Mouse (Mus musculus) cerebellum, postnatal 4 days (tissue): ENCODE data around the gene Chaf1a.

Source experiments
- DNase-seq, 2 experiments: peaks; one replicate each; pipeline ENCODE4 v3.0.0; 2022; ENCODE audit warnings: low spot score in 2 of 2, mixed read lengths in 1 of 2

The Chaf1a gene

DNA sequence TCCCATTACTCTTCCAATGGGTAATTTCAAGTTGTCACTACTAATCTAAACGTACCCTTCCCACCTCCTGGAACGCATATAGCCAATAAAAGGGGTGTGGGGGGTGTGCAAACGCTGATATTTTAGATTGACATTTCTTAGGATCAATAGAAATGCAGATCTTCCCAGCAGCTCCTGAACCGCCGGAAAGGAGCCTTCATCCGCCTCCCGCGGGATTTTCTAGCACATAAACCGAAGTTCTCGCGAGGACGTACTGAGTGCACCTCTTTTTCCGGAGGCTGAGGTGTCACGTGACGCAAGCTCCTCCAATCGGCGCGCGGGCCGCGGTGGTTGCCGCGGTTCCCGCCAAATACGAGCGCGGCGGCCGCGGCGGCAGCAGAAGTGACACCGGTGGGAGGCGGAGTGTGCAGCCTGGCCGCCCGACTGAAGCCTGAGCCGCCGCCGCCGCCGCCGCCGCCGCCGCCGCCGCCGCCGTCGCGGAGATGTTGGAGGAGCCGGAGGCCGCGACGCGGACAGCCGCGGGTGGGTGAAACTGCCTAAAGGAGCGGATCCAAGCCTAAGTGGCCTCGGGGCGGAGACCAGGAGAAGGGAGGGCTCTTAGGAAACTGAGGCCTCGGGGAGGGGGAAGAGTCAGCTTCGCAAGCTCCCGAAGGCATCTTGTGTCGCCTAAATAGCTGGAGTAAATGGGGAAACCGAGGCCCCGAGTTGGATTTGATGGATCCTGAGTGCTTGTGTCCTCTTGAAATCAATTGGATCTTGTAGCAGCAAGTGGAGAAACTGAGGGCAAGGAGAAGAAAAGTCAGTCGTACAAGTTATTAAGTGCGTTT lies at the start of gene Chaf1a:
TSS of gene Chaf1a (plus strand) at position 410 of the 827 bp plus-strand sequence.
- peak; percentile 95 to 97 for DNase-seq

DNA sequence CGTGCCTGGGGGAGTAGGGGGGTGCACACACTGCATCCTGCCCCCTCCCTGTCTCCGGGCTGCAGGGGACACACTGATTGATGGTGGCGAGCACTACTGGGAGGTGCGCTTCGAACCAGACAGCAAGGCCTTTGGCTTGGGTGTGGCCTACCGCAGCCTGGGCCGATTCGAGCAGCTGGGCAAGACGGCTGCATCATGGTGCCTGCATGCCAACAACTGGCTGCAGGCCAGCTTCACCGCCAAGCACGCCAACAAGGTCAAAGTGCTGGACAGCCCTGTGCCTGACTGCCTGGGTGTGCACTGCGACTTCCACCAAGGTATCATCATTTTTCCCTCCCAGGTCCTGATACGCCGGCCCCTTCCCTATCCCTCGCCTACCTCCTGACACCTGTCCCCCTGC lies 44.2 kb upstream of the Chaf1a start:
- no peak for DNase-seq

DNA sequence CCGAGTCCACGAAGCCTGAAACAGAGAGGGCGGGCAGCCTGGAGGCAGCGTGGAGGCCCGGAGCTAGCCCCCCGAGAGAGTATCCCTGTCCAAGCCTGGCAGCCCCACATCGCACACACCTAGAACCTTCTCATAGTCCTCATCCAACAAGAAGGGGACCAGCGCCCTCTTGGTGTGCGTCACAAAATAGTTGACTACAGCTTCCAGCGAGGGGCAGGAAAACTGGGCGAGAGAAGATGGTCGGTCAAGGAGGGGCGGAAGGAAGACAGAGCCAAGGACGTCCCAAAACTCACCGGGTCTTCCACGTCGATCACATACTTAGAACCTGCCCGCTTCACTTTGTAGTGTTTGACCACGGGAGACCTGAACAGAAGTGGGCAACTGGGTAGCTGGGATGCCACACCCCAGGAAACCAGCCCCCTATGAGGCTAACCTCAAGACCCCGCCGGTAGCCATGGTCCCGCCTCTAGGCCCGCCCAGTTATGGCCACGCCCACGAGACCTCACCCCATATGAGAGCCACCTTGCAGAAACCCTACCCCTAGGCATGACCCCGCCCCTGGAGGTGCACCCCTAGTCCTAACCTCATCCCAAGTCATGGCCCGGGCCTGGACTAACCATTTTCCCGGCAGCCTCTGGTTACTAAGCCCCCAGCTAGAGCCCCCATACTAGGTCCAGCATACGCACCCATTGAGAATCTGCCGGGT lies 40.3 kb upstream of the Chaf1a start:
- no peak for DNase-seq

DNA sequence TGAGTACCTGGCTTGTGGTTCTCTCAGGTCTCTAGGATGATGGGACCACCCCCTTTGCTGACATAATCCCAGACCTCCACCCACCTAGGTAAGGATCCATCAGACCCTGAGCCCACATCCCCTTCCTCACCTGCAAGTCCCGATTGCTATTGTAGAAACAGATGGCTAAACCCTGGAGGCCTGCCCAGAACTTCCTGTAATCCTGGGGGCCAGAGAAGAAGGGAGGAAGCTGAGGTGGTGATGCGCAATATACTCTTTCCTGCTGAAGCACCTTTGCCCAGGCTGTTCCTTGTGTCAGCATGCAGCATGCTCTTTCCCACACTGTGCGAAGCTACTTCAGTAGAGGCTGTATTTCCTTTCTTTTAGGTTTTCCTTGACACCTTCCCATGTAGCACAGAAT lies 37.2 kb upstream of the Chaf1a start:
- no peak for DNase-seq

DNA sequence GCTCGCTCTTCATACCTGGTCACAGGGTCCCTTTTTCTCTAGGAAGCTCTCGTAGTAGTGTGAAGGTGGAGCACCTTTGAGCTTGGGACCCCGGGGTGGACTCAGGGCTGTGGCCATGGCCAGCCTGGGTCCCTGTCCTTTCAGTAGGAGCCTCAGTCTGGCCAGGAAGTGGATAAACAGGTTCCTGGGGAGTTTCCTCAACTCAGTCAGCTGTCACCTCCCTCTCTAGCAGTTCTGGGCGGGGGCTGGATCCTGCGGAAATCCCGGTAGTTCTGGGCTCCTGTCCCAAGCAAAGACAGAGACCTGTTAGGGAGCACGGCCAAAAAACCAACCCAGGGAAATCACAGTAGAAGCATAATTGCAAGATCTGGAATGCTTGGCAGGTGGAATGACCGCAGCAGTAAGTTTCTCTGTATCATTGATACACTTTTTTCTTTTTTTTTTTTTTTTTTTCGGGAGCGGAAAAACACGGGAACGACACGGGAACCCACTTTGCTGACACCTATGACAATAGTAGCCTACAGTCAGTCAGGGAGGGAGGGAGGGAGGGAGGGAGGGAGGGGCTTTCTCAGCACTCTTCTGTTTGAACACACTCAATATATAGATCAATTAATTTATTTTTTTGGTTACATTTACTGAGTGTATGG lies 34.7 kb upstream of the Chaf1a start, which contains the start of the genes Stap2 and Mpnd:
TSS of gene Stap2 (minus strand) at position 170 of the 647 bp plus-strand sequence.
TSS of gene Mpnd (plus strand) at position 297 of the 647 bp plus-strand sequence.
- DNase-seq = no peak

DNA sequence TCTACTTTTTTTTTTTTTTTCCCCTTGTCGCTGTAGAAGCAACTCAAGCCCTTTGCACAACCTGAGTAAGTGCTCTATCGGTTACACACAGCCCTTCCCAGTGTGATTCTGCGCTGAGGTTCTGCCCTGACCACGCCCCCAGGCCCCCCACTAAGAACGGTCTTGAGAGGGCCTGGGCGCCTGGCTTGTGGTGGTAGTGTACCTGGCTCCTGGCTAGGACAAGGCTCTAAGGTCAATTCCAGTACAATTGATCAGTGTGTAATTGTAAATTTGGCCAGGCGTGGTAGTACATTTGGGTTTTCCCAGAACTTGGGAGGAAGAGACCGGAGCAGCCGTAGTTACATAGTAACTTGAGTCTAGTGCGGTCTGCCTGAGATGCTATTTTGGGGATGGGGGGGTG lies 33.3 kb upstream of the Chaf1a start:
- no peak for DNase-seq

DNA sequence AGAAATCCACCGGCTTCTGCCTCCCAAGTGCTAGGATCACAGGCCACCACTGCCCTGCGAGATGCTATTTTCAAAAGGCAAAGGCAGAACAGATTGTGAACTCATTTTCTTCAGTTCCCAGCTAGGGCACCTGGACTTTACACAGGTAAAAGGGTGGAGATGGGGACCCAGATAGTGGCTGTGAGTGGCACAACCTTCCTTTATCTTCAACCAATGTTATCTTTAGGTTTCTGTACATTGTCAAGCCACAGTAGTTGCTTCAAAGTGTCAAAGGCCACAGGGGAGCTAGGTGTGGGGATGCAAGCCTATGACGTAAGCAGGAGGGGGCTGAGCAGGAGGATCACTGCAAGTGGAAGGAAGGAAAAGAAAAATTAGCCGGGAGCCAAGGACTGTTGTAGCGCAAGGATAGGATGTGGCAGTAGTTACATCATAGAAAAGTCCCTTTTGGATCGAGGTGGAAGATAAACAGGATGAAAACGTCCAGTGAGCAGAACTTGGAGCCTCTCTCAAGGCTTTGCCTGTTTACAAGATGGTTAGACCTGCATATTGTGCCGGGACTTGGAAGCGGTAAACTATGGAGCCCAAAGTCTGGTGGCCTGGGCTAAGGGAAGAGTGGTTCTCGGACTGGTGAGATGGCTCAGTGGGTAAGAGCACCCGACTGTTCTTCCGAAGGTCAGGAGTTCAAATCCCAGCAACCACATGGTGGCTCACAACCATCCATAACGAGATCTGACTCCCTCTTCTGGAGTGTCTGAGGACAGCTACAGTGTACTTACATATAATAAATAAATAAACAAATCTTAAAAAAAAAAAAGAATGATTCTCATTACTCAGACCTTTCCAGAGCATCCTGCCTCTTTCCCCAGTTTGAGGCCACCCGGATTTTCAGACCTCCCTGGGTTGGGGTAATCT lies 32.5 kb upstream of the Chaf1a start:
- peak in 1 of 2 experiments; percentile 19 for DNase-seq

DNA sequence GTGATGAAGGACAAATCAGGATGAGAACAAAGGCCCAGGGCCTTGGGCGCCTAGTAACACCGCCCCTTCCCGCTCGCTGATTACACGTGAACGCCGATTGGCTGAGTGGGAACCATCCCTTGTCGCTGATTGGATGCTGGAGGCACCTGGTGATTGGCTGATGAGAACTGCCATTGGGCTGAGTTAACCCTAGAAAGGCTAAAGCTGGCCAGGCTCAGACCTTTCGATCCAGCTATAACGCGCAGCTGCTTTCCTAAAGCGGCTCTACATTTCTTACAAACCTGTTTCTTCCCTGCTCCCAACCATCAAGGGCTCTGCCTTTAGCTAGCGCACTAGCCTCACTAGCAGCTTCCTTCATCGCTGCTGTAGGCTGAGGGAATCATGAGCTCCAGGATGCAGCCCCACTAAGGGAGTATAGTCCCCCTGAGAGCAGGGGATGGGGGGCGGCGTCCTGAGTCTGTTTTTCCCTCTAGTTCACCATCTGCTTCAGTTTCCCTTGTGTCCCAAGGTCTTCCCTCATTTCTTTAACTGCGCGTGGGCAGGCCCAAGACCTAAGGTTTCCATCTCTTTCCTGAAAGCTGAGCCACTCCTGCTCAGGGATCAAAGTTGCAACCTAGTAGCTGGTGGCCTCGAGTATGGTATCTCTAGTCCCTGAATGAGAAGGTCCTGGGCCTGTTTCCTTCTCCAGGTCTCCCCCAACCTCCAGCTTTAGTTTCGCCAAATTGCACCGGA lies 31.7 kb upstream of the Chaf1a start:
- DNase-seq = peak; percentile 72 to 89

DNA sequence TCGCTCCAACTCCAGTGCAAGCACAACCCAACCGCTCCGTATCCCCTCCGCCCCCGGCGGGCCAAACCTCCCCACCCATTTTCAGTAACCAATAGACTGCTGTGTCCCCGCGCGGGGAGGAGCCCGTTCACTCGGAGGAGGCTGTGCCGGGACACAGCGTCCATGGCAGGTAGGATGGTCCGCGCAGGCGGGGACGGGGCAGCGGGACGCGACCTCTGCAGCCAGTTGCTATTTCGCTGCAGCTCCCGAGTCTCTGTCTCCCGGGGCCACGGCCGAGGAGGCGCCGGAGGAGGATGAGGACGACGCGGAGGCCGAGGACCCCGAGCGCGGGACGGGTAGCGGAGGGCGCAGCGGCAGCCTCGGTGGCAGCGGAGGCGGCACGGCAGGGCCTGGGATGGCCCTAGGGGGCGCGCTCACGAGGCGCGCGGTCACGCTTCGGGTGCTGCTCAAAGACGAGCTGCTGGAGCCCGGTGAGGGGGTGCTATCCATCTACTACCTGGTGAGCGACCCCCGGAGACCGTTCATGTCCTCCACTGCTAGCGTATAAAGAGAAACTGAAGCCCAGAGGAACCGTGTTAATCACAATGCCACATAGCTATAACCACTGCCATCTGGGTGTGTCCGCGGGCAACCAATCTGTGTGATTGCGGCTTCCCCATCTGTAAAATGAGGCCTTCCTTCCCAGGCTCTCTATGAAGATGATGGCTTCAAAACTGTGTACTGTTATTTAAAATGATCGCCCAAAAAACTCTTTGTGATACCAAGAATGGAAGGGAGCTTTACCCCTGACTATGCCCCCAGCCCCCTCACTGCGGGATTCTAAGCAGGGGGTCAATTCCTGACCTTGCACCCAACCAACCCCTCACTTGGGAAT lies 30.9 kb upstream of the Chaf1a start:
- DNase-seq = peak; percentile 85 to 87

DNA sequence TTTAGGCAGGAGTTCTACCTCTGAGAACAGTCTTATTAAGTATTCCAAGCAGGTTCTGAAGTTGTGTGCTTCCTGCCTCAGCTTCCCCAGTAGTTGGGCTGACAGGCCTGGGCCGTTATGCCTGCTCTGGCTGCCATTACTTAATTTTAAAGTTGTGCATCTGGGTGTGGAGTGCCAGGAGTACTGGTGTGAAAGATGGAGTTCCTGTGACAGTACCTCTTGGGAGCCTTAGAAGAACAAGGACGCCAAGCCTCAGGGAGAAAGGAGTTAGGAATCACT lies 30.3 kb upstream of the Chaf1a start:
- DNase-seq = no peak

DNA sequence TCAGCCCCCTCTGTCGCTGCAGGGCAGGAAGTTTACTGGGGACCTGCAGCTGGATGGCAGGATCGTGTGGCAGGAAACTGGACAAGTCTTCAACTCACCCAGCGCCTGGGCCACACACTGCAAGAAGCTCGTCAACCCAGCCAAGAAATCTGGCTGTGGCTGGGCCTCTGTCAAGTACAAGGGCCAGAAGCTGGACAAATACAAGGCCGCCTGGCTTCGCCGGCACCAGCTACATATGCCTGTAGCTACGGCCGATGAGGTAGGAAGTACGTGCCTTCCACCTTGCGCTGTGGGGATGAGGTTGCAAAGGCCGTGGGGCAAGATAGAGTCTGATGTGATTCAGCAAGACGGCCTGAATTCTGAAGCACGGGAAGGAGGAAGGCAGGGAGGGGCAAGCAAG lies 30.0 kb upstream of the Chaf1a start:
- no peak for DNase-seq

DNA sequence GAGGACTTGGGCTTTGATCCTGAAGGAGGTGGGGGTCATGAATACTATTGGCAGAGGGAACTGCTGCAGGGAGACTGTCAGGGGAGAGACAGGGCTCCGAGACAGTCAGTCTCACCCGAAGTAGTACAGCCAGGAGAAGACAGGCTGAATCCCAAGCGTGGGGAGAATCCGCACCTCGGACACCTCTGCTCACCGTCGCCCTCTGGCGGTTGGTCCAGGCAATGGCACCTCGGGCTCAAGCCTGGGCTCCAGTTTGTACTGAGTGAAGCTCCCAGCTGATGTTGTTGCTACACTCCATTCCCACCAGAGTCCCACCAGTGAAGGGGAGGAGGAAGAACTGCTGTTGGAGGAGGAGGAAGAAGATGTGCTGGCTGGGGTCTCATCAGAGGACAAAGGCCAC lies 29.6 kb upstream of the Chaf1a start:
- peak; percentile 62 to 87 for DNase-seq

DNA sequence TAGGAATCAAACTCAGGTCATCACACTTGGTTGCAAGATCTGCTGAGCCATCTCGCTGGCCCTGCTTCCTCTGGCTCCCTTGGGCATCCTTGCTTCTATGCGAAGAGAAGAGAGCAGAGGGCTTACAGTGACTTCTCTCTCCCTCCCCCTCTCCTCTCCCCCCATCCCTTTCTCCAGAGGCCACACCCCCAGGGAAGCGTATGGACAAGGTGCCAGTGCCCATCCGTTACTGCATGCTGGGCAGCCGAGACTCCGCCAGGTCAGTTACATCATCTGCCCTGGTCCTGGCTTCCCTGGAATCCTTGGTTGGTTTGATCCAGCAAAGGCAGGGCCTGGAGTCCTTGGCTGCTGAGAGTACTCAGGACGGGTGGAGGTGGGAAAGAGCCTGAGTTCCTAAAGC lies 28.8 kb upstream of the Chaf1a start:
- DNase-seq = no peak

DNA sequence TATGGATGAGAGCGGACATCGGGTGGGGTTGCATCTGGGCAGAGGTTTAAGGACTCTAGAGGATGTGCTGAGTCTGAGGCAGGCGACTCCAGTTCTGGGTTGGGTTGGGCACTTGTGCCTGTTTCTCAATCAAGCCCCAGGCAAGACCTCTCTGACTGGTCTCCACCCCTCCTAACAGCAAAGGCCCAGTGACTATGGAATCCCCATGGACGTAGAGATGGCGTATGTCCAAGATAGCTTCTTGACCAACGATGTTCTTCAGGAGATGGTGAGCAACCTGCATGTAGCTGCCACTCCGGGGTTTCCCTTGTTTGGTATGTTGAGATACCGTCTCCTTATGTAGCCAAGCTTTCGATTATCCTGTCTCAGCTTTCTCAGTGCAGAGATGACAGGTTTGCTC lies 24.9 kb upstream of the Chaf1a start:
- no peak for DNase-seq

DNA sequence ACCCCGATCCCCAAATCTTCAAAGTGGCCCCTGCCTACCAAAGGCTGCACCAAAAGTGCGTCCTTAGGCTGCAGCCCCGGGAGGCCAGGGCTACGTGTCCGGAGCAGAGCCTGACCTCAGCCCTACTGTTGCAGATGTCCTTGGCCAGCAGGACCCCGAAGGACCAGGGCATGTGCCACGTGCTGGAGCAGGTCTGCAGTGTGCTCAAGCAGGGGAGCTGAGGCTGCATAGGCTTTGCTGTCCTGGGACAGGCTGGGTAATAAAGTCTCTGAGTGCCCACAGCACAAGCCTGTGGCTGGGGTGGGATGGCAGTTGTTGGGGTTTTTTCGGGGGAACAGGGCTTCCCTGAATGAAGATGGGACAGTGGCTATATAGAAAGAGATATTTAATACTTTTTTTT lies 23.9 kb upstream of the Chaf1a start:
- DNase-seq = no peak

DNA sequence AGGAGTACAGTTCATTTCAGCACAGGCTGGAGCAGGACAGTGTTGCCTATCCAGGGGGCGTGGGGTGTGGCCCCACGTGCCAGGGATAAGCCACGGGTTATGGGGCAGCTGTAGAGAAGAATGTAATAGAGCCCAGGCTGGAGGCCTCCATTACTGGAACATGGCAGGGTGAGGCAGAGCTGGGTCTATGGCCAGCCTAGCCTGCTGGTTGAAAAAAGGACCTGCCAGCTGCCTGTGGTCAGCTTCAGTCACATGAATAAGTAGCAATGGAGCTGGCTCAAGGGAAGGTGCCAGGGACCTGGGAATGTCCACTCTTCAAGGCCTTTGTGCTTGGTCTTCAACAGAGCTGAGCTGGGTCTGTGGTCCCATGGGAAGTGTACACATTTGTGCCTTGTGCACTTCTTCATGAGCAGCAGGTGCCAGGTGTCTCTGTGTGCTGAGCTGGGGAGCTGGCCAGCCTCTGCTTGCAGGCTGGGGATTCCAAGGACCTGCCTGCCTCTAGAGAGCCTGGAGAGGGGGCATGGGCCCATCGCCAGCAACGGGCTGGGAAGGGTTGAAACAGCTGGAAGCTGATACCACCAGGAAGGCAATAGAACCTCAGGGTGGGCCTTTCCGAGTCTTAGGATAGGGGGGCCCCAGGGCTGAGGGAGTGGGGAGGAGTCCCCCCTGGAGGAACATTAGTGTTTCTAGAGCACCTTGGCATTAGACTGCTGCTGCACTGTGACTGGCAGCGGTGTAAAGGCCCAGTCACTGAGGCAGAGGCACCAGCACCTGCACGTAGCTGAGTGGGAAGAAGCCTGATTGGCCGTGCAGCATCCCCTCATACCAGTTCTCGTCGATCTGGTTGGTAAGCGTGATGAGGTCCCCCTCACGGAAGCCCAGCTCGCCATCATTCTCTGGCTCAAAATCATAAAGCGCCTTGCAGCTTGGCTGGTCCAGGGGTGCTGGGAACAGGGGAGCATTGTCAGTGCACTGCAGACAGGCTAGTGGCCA lies 23.1 kb upstream of the Chaf1a start:
- no peak for DNase-seq

DNA sequence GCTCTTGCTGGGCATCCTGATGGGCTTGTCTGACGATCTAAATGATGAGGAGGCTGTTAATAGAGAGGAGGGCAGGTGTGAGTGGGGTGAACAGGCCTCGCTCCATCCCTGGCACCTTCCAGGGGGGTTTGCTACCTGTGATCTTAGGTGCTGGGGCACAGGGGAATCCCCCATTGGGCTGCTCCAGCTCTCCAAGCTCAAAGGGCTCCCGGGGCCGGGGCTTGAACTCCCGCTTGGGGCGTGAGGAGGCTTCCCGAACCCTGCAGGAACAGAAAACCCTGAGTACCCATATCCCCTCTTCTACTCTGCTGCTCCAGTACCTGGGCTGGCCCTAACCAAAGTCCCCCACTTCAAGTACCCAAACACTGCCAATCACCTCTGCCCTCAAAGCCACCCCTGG lies 22.4 kb upstream of the Chaf1a start:
- DNase-seq = no peak

DNA sequence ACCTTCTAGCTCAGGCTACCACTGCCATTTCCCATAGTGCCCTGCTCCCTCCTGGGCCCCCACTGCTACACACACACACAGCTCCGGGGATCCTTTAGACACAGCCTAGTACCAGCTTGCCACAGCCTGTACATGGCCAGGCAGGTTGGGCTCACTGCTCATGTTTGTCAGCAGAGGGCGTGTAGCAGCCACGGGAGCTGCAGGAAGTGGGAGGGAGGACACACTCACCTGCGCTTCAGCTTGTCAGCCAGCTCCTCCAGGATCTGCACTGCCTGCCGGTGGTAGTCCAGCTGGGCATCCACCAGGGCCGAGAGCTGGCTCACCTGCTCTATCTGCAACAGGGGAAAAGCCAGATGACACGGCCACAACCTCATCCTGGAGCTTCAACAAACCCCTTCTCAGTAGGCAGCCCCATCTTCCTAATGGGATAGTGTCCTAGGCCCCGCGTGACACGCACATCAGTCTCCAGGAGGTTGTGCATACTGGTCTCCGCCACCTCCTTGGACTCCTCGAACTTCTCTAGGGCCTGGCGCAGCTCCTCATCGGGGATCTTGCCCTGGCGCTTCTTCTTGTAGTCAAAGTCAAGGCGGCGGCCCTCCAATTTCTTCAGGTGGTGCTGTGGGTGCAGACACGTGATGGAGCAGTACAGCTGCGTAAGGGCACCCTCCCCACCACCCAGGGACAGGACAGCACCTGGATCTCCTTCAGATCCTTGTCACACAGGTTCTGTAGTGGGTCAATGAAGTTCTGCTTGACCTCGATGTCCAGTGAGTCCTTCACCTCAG lies 21.7 kb upstream of the Chaf1a start:
- DNase-seq = peak; percentile 24 to 58
